Mouse (Mus musculus) midbrain, embryonic 15.5 days (tissue): ENCODE data around the gene Aldh3b2. TPM values are rescaled to one million over a fixed set of nuclear protein-coding genes. Genes with fewer than 3 reads are reported as not detected.
A peak's percentile ranks its signal among the peaks of the same experiment; 100 is the strongest.

Source experiments
- ATAC-seq: fragments of 200-750 bp; cut with Nextera tagmentation; replicated peaks from 2 replicates; pipeline ENCODE4 v1.8.0; 2017; ENCODE audit warnings: moderate TSS enrichment
- H3K27ac ChIP-seq: fragments of 300-500 bp; sonication (generic); 2 replicates; pipeline ENCODE4 v1.5.1; 2015; ENCODE audit warnings: mild to moderate bottlenecking, inconsistent platforms
- H3K27me3 ChIP-seq: fragments of 300-500 bp; sonication (generic); replicated peaks from 2 replicates; pipeline ENCODE4 v1.6.1; 2015; ENCODE audit warnings: inconsistent platforms
- H3K36me3 ChIP-seq: fragments of 300-500 bp; sonication (generic); replicated peaks from 2 replicates; pipeline ENCODE4 v1.6.1; 2015; ENCODE audit warnings: inconsistent platforms
- H3K4me1 ChIP-seq: fragments of 300-500 bp; sonication (generic); 2 replicates; pipeline ENCODE4 v1.6.1; 2015; ENCODE audit warnings: inconsistent platforms
- H3K4me2 ChIP-seq: fragments of 300-500 bp; sonication (generic); 2 replicates; pipeline ENCODE4 v1.6.1; 2015; ENCODE audit warnings: inconsistent platforms, mild to moderate bottlenecking, moderate library complexity
- H3K4me3 ChIP-seq: fragments of 300-500 bp; sonication (generic); 2 replicates; pipeline ENCODE4 v1.5.1; 2015; ENCODE audit warnings: mild to moderate bottlenecking, inconsistent platforms
- H3K9ac ChIP-seq: fragments of 300-500 bp; sonication (generic); 2 replicates; pipeline ENCODE4 v1.6.1; 2015; ENCODE audit warnings: mild to moderate bottlenecking, inconsistent platforms
- H3K9me3 ChIP-seq: fragments of 300-500 bp; sonication (generic); 2 replicates; pipeline ENCODE4 v1.6.1; 2016; ENCODE audit warnings: inconsistent platforms
- WGBS: fragments of 180-500 bp; shearing (Covaris S2); methylation state at CpG from one replicate; pipeline ENCODE4 v1.1.7; 2015; ENCODE audit warnings: mixed read lengths; 5-methylcytosine and 5-hydroxymethylcytosine counted together
- polyA plus RNA-seq: library from polyadenylated mRNA; unstranded; fragments of >200 nt; fragmentation: Nextera tagmentation; extraction: Ambion mirVana; gene quantifications from 2 replicates; pipeline ENCODE4 v1.2.1, GENCODE M21; 2015

Gene Aldh3b2
- polyA plus RNA-seq, 1 experiment from 2014 or later, result 0.67 TPM

DNA sequence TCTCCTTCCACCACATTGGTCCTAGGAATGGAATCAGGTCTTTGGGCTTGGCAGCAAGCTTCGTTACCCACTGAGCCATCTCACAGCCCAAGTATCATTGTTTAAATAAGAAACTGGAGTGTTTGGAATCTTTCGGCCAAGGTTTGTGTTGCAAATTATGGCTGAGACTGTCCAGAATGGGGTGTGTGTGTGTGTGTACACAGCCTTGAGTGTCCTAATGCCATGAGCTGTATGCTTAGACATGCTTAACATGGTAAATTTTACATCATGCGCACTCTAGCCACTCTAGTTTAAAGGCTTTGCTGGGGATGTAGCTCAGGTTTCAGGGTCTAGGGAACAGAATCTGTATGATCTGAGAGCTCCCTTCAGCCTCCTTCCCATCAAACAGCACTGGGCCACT is 23.4 kb downstream of the Aldh3b2 start:
- no peak overlapping the region for H3K4me3 ChIP-seq
- H3K27me3 ChIP-seq, result peaks cover 2% of the 10 kb centered on the region; the same call in 1 of the 2 replicates
- no peak overlapping the region for H3K27ac ChIP-seq
- H3K9me3 ChIP-seq, result no peaks in the 10 kb centered on the region
- H3K4me1 ChIP-seq, result peaks cover 8% of the 10 kb centered on the region
- 84% methylated on average over 3 of the region's 3 CpGs for WGBS
- no peak overlapping the region for H3K4me2 ChIP-seq
- no peak for ATAC-seq
- no peak overlapping the region for H3K9ac ChIP-seq
- no peaks in the 10 kb centered on the region for H3K36me3 ChIP-seq

- H3K4me1 ChIP-seq, result peaks cover 12% of the 10 kb centered on the region
- H3K9me3 ChIP-seq, result no peaks in the 10 kb centered on the region
- WGBS, result 78% methylated on average over 7 of the region's 7 CpGs
- no peak overlapping the region for H3K9ac ChIP-seq
- no peak overlapping the region for H3K4me3 ChIP-seq
- H3K27ac ChIP-seq, result no peak overlapping the region
- no peak for ATAC-seq
- no peaks in the 10 kb centered on the region for H3K36me3 ChIP-seq
- peaks cover 2% of the 10 kb centered on the region; the same call in 1 of the 2 replicates for H3K27me3 ChIP-seq
- no peak overlapping the region for H3K4me2 ChIP-seq
Measured at GRCm38 (mm10) chr19:3996106-3996505, 24.0 kb downstream of the Aldh3b2 start.

DNA sequence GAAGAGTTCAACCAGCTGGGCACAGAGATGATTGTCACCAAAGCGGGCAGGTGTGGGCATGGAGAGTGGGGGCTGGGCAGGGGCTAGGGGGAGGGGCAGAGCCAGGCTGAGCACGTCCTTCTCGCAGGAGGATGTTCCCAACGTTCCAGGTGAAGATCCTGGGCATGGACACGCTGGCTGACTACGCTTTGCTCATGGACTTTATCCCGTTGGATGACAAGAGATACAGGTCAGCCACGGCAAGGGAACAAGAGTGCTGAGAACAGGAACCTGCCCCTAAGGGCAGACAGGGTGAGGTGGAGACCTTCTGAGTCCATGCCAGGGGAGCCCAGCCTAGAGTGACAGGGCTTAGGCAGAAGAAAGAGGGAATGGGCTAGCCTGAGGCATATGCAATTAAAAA is 24.6 kb downstream of the Aldh3b2 start:
- Histone ChIP-seq H3K36me3 (no peaks in the 10 kb centered on the region), H3K9me3 (no peaks in the 10 kb centered on the region)
- 75% methylated on average over 8 of the region's 8 CpGs for whole genome bisulfite sequencing

GRCm38 (mm10) chr19:3997231-3997630 is 25.1 kb downstream of the Aldh3b2 start:
- Histone ChIP-seq H3K27me3 (peaks cover 2% of the 10 kb centered on the region; the same call in 1 of the 2 replicates), H3K4me2 (no peak overlapping the region), H3K4me3 (no peak overlapping the region), H3K36me3 (no peaks in the 10 kb centered on the region), H3K4me1 (peaks cover 20% of the 10 kb centered on the region), H3K27ac (no peak overlapping the region), H3K9me3 (no peaks in the 10 kb centered on the region), H3K9ac (no peak overlapping the region)
- ATAC-seq, result no peak
- 65% methylated on average over 8 of the region's 8 CpGs for WGBS

More for the DNA sequence above, 24.6 kb downstream of the Aldh3b2 start:
- no peak overlapping the region for H3K4me3 ChIP-seq
- peaks cover 18% of the 10 kb centered on the region for H3K4me1 ChIP-seq
- H3K4me2 ChIP-seq, result no peak overlapping the region
- no peak for ATAC-seq
- H3K27ac ChIP-seq, result no peak overlapping the region
- H3K9ac ChIP-seq, result no peak overlapping the region
- H3K27me3 ChIP-seq, result peaks cover 2% of the 10 kb centered on the region; the same call in 1 of the 2 replicates

GRCm38 (mm10) chr19:3998335-3998734 is 26.2 kb downstream of the Aldh3b2 start:
- no peak overlapping the region for H3K27ac ChIP-seq
- no peaks in the 10 kb centered on the region for H3K36me3 ChIP-seq
- WGBS, result 77% methylated on average over 8 of the region's 8 CpGs
- no peak for ATAC-seq
- H3K4me3 ChIP-seq, result no peak overlapping the region
- H3K4me1 ChIP-seq, result peaks cover 20% of the 10 kb centered on the region
- no peak overlapping the region for H3K9ac ChIP-seq
- H3K4me2 ChIP-seq, result no peak overlapping the region
- no peaks in the 10 kb centered on the region for H3K9me3 ChIP-seq
- H3K27me3 ChIP-seq, result no peaks in the 10 kb centered on the region

- Histone ChIP-seq H3K4me1 (peaks cover 20% of the 10 kb centered on the region), H3K9ac (no peak overlapping the region), H3K4me3 (peak overlapping the region; percentile 53; the same call in 1 of the 2 replicates), H3K27ac (no peak overlapping the region), H3K36me3 (no peaks in the 10 kb centered on the region), H3K9me3 (no peaks in the 10 kb centered on the region), H3K27me3 (no peaks in the 10 kb centered on the region), H3K4me2 (peak overlapping the region; percentile 69)
- 86% methylated on average over 9 of the region's 9 CpGs for WGBS
- no peak for ATAC-seq
Measured at GRCm38 (mm10) chr19:3999121-3999730, 27.1 kb downstream of the Aldh3b2 start.

DNA sequence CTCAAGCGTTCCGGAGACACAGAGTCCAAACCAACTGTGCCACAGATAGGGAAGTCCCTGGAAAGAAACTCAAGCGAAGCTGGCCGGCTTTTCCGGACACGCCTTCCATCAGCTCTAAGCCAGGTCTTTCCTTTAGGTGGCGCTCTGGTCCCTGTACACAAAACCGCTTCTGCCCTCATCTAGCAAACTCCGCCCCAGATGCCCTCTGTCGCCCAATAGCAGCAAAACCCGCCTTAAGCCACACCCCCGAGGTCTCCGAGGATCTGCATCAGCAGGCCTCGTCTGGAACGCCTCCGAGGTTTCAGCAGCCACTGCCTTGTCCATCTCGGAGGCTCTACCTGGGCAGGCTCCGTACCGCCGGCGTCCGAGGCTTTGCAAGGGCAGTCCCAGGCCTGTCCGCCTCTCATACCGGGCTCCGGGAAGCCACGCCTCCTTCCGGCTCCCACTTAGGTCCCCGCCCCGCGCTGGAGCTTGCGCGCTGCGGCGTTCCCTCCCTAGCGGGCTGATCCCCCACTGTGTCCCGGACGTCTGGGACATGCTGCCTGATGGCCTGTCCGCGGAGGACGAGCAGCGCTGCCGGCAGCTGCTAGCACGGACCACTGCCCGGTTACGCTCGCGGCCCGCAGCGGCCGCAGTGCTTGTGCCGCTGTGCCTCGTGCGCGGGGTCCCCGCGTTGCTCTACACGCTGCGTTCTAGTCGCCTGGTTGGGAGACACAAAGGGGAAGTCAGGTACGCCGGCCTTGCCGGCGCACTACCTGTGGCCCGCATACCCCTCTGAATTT is 28.2 kb downstream of the Aldh3b2 start, which contains the start of the genes Nudt8 and Gm49405:
Gene Nudt8 (plus strand): TSS at position 462 of the 782 bp plus-strand sequence.
Gene Gm49405 (plus strand): TSS at position 508 of the 782 bp plus-strand sequence.
- peaks cover 20% of the 10 kb centered on the region for H3K4me1 ChIP-seq
- peak within 1 kb of the TSS; percentile 95 for H3K27ac ChIP-seq
- H3K4me3 ChIP-seq, result peak within 1 kb of the TSS; percentile 53
- H3K9me3 ChIP-seq, result no peaks in the 10 kb centered on the region
- ATAC-seq, result peak; percentile 91
- WGBS, result under 1% methylated on average over 64 of the region's 64 CpGs
- H3K36me3 ChIP-seq, result no peaks in the 10 kb centered on the region
- H3K4me2 ChIP-seq, result peak within 1 kb of the TSS; percentile 69
- no peaks in the 10 kb centered on the region for H3K27me3 ChIP-seq
- peak within 1 kb of the TSS; percentile 70 for H3K9ac ChIP-seq

- peak overlapping the region; percentile 95 for H3K27ac ChIP-seq
- WGBS, result 18% methylated on average over 17 of the region's 17 CpGs
- ATAC-seq, result peak; percentile 40
- peak overlapping the region; percentile 69 for H3K4me2 ChIP-seq
- no peaks in the 10 kb centered on the region for H3K36me3 ChIP-seq
- H3K27me3 ChIP-seq, result no peaks in the 10 kb centered on the region
- H3K9ac ChIP-seq, result peak overlapping the region; percentile 70
- H3K4me1 ChIP-seq, result peaks cover 20% of the 10 kb centered on the region
- H3K4me3 ChIP-seq, result peak overlapping the region; percentile 53
- no peaks in the 10 kb centered on the region for H3K9me3 ChIP-seq
Measured at GRCm38 (mm10) chr19:4000949-4001525, 28.9 kb downstream of the Aldh3b2 start.

- H3K9ac ChIP-seq, result no peak overlapping the region
- WGBS, result 93% methylated on average over 5 of the region's 5 CpGs
Measured at GRCm38 (mm10) chr19:4001752-4002151, 29.6 kb downstream of the Aldh3b2 start.

GRCm38 (mm10) chr19:4003112-4003511 is 31.0 kb downstream of the Aldh3b2 start, which contains the start of gene Doc2g:
Gene Doc2g, plus strand, starts transcription at chr19:4003313.
- Histone ChIP-seq H3K36me3 (peaks cover 15% of the 10 kb centered on the region; the same call in 1 of the 2 replicates), H3K27ac (no peak within 1 kb of the TSS), H3K27me3 (no peaks in the 10 kb centered on the region), H3K9me3 (no peaks in the 10 kb centered on the region), H3K9ac (no peak within 1 kb of the TSS), H3K4me1 (peaks cover 20% of the 10 kb centered on the region), H3K4me2 (no peak within 1 kb of the TSS), H3K4me3 (no peak within 1 kb of the TSS)
- no peak for ATAC-seq
- WGBS, result 94% methylated on average over 1 of the region's 1 CpGs

More at GRCm38 (mm10) chr19:4001752-4002151, 29.6 kb downstream of the Aldh3b2 start:
- no peak overlapping the region for H3K4me3 ChIP-seq
- H3K4me1 ChIP-seq, result peaks cover 20% of the 10 kb centered on the region
- ATAC-seq, result no peak
- 0 out of 2 replicates have a peak, but pooled peaks cover 4% of the 10 kb centered on the region for H3K36me3 ChIP-seq
- H3K4me2 ChIP-seq, result peak overlapping the region; percentile 69; the same call in 1 of the 2 replicates
- no peaks in the 10 kb centered on the region for H3K9me3 ChIP-seq
- no peaks in the 10 kb centered on the region for H3K27me3 ChIP-seq
- no peak overlapping the region for H3K27ac ChIP-seq

DNA sequence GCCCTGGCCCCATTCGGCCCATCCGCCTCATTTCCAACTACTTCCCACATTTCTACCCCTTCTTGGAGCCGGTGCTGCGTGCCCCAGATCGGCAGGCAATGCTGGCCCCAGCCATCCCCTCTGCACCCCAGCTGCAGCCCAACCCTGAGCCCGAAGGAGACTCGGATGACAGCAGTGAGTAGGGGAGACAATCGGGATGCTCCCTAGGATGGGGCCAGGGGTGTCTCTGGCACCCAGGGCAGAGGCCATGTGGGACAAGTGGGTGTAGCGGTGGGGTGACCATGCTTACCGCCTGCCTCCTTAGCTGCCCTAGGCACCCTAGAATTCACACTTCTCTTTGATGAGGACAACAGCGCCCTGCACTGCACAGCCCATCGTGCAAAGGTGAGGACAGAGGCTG is 31.5 kb downstream of the Aldh3b2 start:
- Histone ChIP-seq H3K9ac (no peak overlapping the region), H3K27me3 (no peaks in the 10 kb centered on the region), H3K27ac (no peak overlapping the region), H3K4me3 (no peak overlapping the region), H3K4me1 (peaks cover 20% of the 10 kb centered on the region), H3K4me2 (no peak overlapping the region), H3K9me3 (no peaks in the 10 kb centered on the region), H3K36me3 (peaks cover 15% of the 10 kb centered on the region; the same call in 1 of the 2 replicates)
- ATAC-seq, result no peak
- 86% methylated on average over 12 of the region's 12 CpGs for WGBS

DNA sequence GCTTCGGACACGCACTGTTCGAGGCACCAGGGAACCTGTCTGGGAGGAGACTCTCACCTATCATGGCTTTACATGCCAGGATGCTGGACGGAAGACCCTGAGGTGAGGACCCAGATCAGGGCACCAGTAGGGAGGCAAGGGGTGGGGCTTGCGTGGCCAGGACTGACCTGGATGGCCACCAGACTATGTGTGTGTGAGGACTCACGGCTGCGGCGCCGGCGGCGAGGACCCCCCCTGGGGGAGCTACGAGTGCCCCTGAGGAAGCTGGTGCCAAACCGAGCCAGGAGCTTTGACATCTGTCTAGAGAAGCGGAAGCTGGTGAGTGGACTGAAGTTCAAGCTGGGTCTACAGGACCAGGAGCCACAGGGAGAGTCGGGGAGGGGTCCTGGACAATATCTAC is 32.2 kb downstream of the Aldh3b2 start:
- Histone ChIP-seq H3K36me3 (peaks cover 18% of the 10 kb centered on the region; the same call in 1 of the 2 replicates), H3K9me3 (no peaks in the 10 kb centered on the region), H3K4me1 (peaks cover 18% of the 10 kb centered on the region), H3K4me2 (no peak overlapping the region), H3K27ac (no peak overlapping the region), H3K9ac (no peak overlapping the region), H3K27me3 (no peaks in the 10 kb centered on the region), H3K4me3 (no peak overlapping the region)
- 86% methylated on average over 15 of the region's 15 CpGs for WGBS
- ATAC-seq, result no peak
